Mouse (Mus musculus) gastrocnemius, adult 18-20 months (tissue): ENCODE results near the gene Ssbp3. TPM values are rescaled to one million over a fixed set of nuclear protein-coding genes. Genes with fewer than 3 reads are reported as not detected.

Experiments used
- DNase-seq: peaks from one replicate; pipeline ENCODE4 v3.0.0; 2021; ENCODE audit warnings: low spot score
- total RNA-seq, 2 experiments: library from RNA; stranded (reverse); gene quantifications; 2 replicates each; pipeline ENCODE4 v1.2.3; 2021

The Ssbp3 gene
- total RNA-seq, 2 experiments from 2014 or later: 20.5 to 25.5 TPM

DNA sequence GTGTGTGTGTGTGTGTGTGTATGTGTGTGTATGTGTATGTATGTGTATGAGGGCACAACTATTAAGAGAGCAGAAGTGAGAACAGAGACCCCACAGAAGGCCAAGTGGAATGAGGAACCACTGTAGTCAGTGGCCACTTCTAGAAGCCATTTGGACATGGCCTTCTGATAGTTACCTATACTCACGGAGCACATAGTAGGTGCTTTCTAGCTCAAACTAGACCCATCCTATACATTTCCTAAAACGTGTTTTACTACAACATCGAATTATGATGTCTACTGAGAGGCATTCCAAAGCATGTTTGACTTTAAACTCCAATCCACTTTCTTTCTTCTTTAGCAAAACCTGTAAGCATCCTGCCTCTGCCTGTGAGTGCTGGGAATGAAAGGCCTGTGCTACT is 4.6 kb upstream of the Ssbp3 start:
- DNase-seq: no peak

DNA sequence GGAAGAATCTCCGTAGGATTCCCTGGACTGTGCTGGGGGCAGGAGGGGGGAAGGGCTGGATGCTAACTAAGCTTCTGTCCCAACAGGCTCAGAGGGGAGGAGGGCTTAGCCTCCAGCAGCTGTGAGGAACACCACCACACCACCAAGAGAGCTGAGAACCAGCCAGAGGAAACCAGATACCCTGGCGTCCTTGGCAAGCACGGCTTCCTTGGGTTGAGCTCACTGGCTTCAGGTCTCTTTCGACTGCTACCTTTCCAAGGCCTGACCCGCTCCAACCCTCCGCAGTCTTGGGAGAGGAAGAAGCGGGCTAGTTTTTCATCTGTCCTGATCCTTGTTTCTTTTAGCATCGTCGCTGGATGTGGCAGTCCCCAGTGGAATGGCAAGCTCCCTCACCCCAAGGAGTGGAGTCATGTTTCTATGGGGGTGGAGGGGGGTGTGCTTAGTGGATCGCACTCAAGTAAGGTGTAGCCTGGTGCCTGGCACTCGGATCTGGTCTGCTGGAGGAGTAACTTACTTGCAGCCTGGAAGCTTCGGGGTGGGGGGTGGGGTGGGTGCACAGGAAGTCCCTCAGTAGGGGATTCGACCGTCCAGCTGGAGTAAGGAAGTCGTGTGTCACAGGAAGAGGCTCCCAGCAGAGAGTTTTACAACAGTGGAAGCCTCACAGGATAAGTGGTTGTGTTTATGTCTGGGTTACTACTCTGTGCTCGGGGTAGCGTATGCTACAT is 2.6 kb upstream of the Ssbp3 start:
- peak; percentile 90 for DNase-seq

GRCm38 (mm10) chr4:106908426-106908809 is 2.1 kb upstream of the Ssbp3 start:
- peak; percentile 46 for DNase-seq

DNA sequence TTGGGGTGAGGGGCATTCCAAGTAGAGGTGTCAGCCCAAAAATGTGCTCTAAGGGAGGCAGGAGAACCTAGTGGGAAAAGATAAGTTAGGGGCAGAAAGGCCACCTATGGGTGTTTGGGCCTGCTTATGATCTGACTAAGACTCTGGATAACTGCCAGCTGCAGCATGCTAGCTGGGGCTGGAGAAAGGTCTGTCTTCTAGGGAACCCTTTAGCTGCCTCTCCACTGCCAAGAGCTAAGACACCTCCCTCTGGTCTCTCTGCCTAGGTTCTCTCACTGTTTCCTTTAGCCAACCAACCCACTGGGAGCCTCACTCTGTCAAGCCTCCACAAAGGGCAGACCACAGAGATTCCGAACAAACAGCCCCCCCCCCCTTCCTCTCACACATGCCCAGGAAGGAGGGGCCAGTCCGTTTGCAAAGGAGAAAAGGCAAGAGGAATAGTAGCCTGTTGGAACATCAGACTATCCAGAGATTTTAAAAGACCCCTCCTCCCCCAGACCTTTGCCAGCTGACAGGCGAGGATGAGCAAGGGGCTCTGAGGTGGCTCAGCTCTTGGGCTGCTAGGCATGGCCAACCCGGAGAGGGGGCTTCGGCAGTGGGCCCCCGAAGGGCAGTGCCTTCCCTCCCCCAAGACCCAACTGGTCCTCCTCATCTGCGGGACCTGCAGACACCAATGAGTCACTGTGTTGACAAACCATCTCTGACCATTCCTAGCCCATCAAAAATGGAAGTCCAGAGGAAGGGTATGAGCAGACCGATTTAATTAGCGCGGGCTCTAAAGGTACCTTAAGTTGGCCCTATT is 1.4 kb upstream of the Ssbp3 start:
- DNase-seq: peak; percentile 66

- no peak for DNase-seq
Observed at GRCm38 (mm10) chr4:106909797-106910196, 704 bp upstream of the Ssbp3 start.

GRCm38 (mm10) chr4:106911246-106911801 is 823 bp downstream of the Ssbp3 start:
- peak; percentile 92 for DNase-seq

DNA sequence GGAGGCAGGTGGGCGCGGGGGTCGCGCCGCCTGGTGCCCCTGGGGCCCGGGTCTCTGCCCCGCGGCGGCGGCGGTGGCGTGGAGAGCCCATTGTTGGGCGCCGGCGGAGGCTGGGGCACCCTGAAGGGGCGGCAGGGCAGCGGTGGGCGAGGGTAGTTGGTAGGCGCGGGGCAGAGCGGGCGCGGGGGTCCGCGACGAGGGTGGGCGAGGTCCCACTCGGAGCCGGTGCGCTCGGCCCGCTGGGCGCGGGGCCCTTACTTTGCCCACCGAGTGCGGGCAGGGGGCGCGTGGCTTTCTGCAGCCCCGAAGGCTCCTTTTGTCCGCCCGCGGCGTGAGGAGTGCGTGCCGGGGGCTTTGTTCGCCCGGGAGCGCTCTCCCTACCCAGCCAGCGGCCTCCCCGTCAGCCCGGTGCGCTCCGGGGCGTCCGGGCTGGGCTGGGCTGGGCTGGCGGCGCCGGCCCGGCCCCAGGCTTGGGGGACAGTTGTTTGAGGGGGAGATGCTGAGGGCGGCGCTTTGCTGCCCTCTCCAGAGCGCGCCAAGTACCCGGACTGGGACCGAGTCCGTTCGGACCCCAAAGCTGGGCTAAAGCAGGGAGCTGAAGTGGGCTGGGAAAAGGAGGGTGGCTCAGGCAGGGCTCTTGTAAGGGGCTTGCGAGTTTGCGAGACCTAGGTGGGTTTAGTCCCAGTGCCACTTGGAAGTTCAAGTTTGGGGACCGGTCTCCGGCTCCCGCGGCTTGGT is 1.6 kb downstream of the Ssbp3 start:
- DNase-seq: no peak

DNA sequence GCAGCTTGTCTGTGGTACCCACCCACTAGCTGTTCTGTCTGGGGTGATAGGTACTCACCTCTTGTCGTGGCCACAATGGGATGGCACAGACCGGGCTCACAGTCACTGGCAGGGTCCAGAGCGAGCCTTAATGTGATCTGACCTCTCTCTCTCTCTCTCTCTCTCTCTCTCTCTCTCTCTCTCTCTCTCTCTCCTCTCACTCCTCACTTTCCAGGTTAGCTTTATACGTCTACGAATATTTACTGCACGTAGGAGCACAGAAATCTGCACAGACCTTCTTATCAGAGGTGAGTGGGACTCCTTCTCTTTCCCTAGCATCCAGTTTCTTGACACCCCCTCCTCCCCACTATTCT is 2.2 kb downstream of the Ssbp3 start:
- no peak for DNase-seq

GRCm38 (mm10) chr4:106913411-106914049 is 3.0 kb downstream of the Ssbp3 start:
- DNase-seq: no peak

- no peak for DNase-seq
Observed at GRCm38 (mm10) chr4:106915265-106915664, 4.8 kb downstream of the Ssbp3 start.

GRCm38 (mm10) chr4:106918263-106918662 is 7.8 kb downstream of the Ssbp3 start:
- DNase-seq: no peak

DNA sequence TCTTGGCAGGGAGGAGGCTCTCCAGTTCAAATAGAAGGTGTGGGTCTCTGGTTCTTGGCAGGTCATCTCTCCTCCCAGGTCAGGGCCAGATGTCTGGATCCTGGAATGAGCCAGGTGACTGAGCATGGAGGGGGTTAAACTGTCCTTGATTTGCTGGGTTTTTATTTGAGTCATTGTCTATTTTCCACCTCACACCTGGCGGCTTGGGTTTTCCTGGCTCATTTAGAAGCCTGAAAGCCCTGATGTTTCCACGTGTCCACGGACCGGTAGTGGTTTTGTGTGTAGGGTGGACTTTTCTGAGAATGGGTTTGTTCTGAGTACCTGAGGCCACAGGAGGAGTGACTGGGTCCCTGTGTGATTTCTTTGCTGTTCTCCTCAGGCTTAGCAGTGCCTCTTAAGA is 9.6 kb downstream of the Ssbp3 start:
- DNase-seq: no peak

DNA sequence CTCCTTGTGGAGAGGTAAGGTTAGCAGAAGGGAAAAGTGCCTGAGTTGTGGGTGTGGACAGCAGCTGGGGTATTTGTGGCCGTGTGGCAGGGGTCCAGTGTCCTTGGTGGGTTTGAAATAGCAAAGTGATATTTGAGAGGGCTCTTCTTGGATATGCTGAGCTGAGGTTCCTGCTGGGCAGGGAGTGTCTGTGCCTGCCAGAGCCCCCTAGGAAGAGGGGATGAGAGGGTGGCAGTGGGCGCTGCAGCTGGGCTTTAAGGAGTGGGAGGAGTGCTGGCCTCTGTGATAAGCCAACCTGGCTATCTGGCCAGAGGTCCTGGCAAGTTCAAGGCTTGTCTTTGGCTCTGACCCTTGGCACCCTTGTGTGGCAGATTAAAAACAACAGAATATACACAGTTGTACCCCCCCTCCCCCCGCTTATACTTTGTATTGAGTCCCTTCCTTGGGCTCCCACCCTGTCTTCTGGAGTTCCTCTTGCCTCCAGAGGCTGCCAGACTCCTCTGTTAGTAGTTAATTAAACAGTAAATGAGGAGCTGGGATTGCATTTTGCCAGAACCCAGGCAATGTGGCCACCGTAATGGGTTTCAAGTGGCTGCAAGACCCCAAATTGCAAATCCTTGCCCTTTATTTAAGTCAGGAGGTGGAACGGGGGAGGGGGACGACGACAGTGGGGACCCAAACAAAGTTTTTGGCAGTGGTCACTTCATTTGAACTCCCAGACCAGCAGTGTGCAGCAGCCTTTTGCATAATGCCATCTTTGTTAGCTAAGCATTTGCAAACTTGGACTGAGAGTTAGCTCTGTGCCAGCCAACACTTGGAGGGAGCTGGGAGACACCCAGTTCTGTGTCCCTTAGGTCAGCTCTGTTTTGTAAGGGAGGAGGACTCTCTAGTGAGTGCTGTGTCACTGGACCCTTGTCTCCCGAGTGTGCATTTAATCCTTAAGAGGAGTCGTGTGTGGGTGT is 11.2 kb downstream of the Ssbp3 start:
- DNase-seq: peak; percentile 70

- no peak for DNase-seq
Observed at GRCm38 (mm10) chr4:106922919-106923318, 12.4 kb downstream of the Ssbp3 start.

DNA sequence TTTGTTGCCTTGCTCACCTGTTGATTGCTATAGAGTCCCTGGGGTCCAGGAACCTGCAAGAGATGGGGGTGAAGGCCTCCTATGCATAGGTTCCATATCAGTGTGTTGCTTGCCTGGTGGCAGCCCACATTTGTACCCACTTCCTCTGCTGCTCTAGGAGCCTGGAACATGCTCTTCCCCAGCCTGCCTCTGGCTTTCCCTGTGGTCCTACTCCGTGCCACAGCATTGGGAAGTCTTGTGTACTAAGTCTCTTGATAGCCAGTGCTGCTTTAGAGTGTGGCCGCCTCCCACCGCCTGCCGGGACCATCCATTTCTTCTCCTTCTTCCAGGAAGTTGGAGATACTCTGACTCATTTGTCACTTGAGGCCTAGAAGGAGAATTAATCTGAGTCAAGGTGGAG is 13.7 kb downstream of the Ssbp3 start:
- no peak for DNase-seq

- DNase-seq: no peak
Observed at GRCm38 (mm10) chr4:106924888-106925287, 14.4 kb downstream of the Ssbp3 start.

- peak; percentile 30 for DNase-seq
Observed at GRCm38 (mm10) chr4:106926401-106926800, 15.9 kb downstream of the Ssbp3 start.

GRCm38 (mm10) chr4:106927034-106927433 is 16.5 kb downstream of the Ssbp3 start:
- no peak for DNase-seq

DNA sequence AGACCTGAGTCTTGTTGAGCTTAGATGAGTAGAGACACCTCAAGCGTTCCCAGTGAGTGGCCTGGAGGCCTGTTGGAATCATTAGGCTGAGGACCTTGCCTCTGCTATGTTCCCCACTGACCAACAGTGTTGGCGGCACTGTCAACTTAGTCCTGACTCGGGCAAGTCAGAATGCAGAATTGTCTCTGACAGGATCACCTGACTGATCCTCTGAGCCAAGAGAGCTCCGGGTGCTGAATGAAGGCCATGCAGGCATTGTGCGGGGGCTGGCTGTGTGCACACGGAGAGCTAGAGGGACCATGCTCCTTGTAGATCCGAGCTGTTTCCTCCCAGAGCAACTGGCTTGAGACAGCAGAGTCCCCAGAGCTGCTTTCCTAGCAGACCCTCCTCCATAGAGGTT is 18.5 kb downstream of the Ssbp3 start:
- no peak for DNase-seq

DNA sequence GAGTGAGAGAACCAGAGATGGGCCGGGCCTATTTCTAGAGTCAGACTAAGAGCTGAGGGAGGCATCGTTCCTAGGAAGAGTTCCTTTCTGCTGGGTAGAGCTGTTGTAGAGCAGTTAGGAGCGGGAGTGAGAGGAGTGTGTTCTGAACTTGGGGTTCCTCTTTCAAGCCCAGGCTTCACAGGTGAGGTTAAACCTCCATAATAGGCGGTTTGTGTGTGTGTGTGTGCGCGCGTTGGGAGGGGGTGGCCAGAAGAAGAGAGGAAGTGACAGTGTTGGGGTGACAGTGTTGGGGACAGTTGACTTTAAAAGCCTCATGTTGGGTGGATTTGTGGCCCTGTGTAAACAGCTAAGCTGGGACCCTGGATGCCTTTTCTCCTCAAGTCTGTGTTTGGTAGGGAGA is 22.1 kb downstream of the Ssbp3 start:
- DNase-seq: no peak
